Mouse (Mus musculus): Measurements from ENCODE around the gene Vmn2r4. TPM values are rescaled to one million over a fixed set of nuclear protein-coding genes. Genes with fewer than 3 reads are reported as not detected.

The Vmn2r4 gene
- not detected for polyA plus RNA-seq (2014; fragmentation: Illumina TruSeq; extraction: RNeasy Lipid Tissue Mini Kit (QIAGEN cat#74804); ENCODE audit: low read depth, low replicate concordance)

GRCm38 (mm10) chr3:64415268-64415667, at the start of gene Vmn2r4:
Gene Vmn2r4 (minus strand): TSS chr3:64415368.

Other genes starting within 250 kb of the Vmn2r4 start
- gene Vmn2r3, start 125.7 kb downstream of the Vmn2r4 start, polyA plus RNA-seq (2014; fragmentation: Illumina TruSeq; extraction: RNeasy Lipid Tissue Mini Kit (QIAGEN cat#74804); ENCODE audit: low read depth, low replicate concordance) = not detected
- not detected for gene Vmn2r5, start 94.5 kb upstream of the Vmn2r4 start, polyA plus RNA-seq (2014; fragmentation: Illumina TruSeq; extraction: RNeasy Lipid Tissue Mini Kit (QIAGEN cat#74804); ENCODE audit: low read depth, low replicate concordance)
- gene Vmn2r6, start 150.5 kb upstream of the Vmn2r4 start, polyA plus RNA-seq (2014; fragmentation: Illumina TruSeq; extraction: RNeasy Lipid Tissue Mini Kit (QIAGEN cat#74804); ENCODE audit: low read depth, low replicate concordance) = not detected